Mouse (Mus musculus): ENCODE measurements around the gene Cars2. TPM values are rescaled to one million over a fixed set of nuclear protein-coding genes. Genes with fewer than 3 reads are reported as not detected.

Gene Cars2
- polyA plus RNA-seq, 1 experiment from 2014 or later, result 35.5 TPM

- Histone ChIP-seq H3K9ac (replicated peaks; ENCODE audit: low read depth, low read length) (peak within 1 kb of the TSS; percentile 25; the same call in 1 of the 2 replicates), H3K36me3 (ENCODE audit: control insufficient read depth, insufficient read depth, low read length) (no peaks in the 10 kb centered on the region), H3K4me3 (ENCODE audit: low read depth, low read length) (peak within 1 kb of the TSS; percentile 61), H3K27me3 (ENCODE audit: control insufficient read depth, insufficient read depth, low read length) (peaks cover 5% of the 10 kb centered on the region; the same call in 1 of the 2 replicates), H3K27ac (ENCODE audit: low read length) (no peak within 1 kb of the TSS), H3K4me1 (ENCODE audit: control insufficient read depth, insufficient read depth, low read length) (peaks cover 17% of the 10 kb centered on the region), H3K9me3 (ENCODE audit: control insufficient read depth, low read depth, low read length) (no peaks in the 10 kb centered on the region), H3K4me2 (replicated peaks; ENCODE audit: low read depth, low read length) (peak within 1 kb of the TSS; percentile 100)
- ATAC-seq (ENCODE audit: insufficient number of reproducible peaks, insufficient read depth, low FRiP score, low read depth), result peak; percentile 72
- under 1% methylated on average over 69 of the region's 69 CpGs for WGBS
These were observed 72.5 kb downstream of the Cars2 start, which contains the start of gene Rab20 for GRCm38 (mm10) chr8:11477811-11478761. Rab20 (minus strand) TSS chr8:11478710.

DNA sequence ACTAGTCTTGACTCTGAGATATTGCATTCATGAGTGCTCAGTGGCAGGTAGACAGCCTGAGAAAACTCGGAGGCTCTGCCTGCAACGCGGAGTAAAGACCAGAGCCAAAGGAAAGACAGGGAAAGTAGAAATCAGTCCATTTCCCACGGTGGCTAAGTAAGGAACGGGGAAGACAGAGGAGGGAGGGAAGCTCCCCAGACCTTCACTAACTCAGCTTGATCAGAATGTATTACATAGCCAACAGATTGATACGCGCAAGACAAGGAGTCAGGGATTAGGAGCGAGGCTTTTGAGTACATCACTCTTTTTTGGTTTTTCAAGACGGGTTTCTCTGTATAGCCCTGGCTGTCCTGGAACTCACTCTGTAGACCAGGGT is 73.4 kb downstream of the Cars2 start:
- Histone ChIP-seq H3K27ac (ENCODE audit: low read length) (no peak overlapping the region; the same call in 1 of the 2 replicates), H3K27me3 (ENCODE audit: control insufficient read depth, insufficient read depth, low read length) (peaks cover 5% of the 10 kb centered on the region; the same call in 1 of the 2 replicates), H3K4me3 (ENCODE audit: low read depth, low read length) (peak overlapping the region; percentile 61), H3K9ac (replicated peaks; ENCODE audit: low read depth, low read length) (no peak overlapping the region), H3K36me3 (ENCODE audit: control insufficient read depth, insufficient read depth, low read length) (no peaks in the 10 kb centered on the region), H3K4me2 (replicated peaks; ENCODE audit: low read depth, low read length) (peak overlapping the region; percentile 100), H3K4me1 (ENCODE audit: control insufficient read depth, insufficient read depth, low read length) (peaks cover 18% of the 10 kb centered on the region), H3K9me3 (ENCODE audit: control insufficient read depth, low read depth, low read length) (no peaks in the 10 kb centered on the region)
- 6% methylated on average over 9 of the region's 9 CpGs for WGBS
- no peak for ATAC-seq (ENCODE audit: insufficient number of reproducible peaks, insufficient read depth, low FRiP score, low read depth)

DNA sequence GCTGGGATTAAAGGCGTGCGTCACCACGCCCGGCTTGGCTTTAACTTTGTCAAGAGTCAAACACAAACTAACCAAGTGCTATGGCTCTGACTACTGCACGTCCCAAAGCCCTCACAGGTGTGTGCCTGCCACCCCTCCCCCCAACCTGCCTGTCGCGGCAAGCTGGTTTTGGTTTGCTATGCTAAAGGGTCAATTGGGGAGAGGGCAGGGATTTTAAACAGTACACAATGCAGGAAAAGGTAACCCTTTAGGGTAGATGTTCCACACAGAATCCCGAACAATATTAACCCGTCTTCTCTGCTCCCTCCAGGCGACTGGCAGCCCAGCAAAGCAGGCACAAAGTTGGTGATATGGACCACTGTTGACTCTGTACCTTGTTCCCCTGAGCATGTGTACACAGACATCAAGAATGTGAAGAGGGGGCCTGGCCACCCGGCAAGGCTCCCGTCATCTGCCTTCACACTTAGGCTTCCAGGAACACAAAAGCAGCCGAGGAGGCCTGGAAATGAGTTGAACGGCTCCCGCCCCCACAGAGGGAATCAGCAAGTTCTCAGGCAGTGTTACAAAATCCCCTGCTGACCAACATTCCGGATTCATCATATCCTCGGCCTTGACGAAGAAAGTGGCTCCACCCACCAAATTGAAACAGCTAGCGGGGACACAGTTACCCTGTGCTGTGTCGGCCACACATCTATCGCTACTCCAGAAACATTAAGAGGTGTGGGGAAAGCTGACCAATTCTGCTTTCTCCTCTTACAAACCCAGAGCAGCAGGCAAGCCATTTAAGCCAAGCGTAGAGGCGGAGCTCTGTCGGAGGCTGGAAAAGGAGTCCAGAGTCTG is 74.0 kb downstream of the Cars2 start:
- H3K9ac ChIP-seq (replicated peaks; ENCODE audit: low read depth, low read length), result no peak overlapping the region
- H3K27ac ChIP-seq (ENCODE audit: low read length), result peak overlapping the region; percentile 21; the same call in 1 of the 2 replicates
- H3K27me3 ChIP-seq (ENCODE audit: control insufficient read depth, insufficient read depth, low read length), result peaks cover 5% of the 10 kb centered on the region; the same call in 1 of the 2 replicates
- no peaks in the 10 kb centered on the region for H3K36me3 ChIP-seq (ENCODE audit: control insufficient read depth, insufficient read depth, low read length)
- H3K4me2 ChIP-seq (replicated peaks; ENCODE audit: low read depth, low read length), result peak overlapping the region; percentile 100
- no peaks in the 10 kb centered on the region for H3K9me3 ChIP-seq (ENCODE audit: control insufficient read depth, low read depth, low read length)
- H3K4me3 ChIP-seq (ENCODE audit: low read depth, low read length), result peak overlapping the region; percentile 61
- 0 out of 2 replicates have a peak, but pooled peaks have one; percentile 16 for ATAC-seq (ENCODE audit: insufficient number of reproducible peaks, insufficient read depth, low FRiP score, low read depth)
- peaks cover 18% of the 10 kb centered on the region for H3K4me1 ChIP-seq (ENCODE audit: control insufficient read depth, insufficient read depth, low read length)
- WGBS, result 8% methylated on average over 24 of the region's 24 CpGs

DNA sequence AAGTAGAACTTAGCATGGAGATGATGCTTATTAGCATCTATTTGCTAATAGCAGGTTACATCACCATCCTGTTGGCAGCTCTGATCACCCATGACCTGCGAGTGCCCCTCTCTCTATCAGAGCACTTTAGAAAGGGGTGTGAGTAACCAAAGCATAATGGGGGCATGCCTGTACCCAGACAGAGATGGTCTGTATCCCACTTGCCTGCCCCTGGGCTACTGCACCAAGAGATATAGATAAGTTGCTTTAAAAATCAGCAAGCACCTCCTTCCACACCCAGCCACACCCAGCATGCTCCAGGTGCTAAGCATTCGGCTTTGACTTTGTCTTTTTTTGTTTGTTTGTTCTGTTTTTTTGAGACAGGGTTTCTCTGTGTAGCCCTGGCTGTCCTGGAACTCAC is 74.7 kb downstream of the Cars2 start:
- ATAC-seq (ENCODE audit: insufficient number of reproducible peaks, insufficient read depth, low FRiP score, low read depth), result no peak
- Histone ChIP-seq H3K4me3 (ENCODE audit: low read depth, low read length) (no peak overlapping the region), H3K4me2 (replicated peaks; ENCODE audit: low read depth, low read length) (no peak overlapping the region), H3K27me3 (ENCODE audit: control insufficient read depth, insufficient read depth, low read length) (peaks cover 5% of the 10 kb centered on the region; the same call in 1 of the 2 replicates), H3K9me3 (ENCODE audit: control insufficient read depth, low read depth, low read length) (no peaks in the 10 kb centered on the region), H3K9ac (replicated peaks; ENCODE audit: low read depth, low read length) (no peak overlapping the region), H3K36me3 (ENCODE audit: control insufficient read depth, insufficient read depth, low read length) (no peaks in the 10 kb centered on the region), H3K4me1 (ENCODE audit: control insufficient read depth, insufficient read depth, low read length) (peaks cover 18% of the 10 kb centered on the region), H3K27ac (ENCODE audit: low read length) (no peak overlapping the region)
- 15% methylated on average over 2 of the region's 2 CpGs for WGBS

DNA sequence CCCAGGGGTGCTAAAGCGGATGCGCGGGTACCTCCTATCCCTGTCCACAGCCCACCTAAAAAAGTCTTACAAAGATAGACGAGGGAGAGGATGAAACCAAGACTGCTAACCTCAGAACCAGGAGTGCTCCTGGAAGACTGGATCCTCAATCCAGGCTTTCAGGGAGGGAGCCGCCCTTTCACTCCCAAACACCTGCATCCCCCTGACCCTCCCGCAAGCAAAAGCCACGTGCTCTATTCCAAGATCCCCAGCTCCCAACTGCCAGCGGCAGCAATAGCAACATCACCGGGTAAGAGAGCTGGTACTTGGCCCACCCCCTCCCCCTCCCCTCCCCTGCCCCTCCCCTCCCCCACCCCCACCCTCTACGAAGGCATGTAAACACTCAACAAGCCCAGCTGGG is 75.2 kb downstream of the Cars2 start:
- H3K4me3 ChIP-seq (ENCODE audit: low read depth, low read length), result no peak overlapping the region
- WGBS, result 13% methylated on average over 9 of the region's 10 CpGs
- H3K4me1 ChIP-seq (ENCODE audit: control insufficient read depth, insufficient read depth, low read length), result peaks cover 18% of the 10 kb centered on the region
- no peak for ATAC-seq (ENCODE audit: insufficient number of reproducible peaks, insufficient read depth, low FRiP score, low read depth)
- no peaks in the 10 kb centered on the region for H3K9me3 ChIP-seq (ENCODE audit: control insufficient read depth, low read depth, low read length)
- no peak overlapping the region for H3K27ac ChIP-seq (ENCODE audit: low read length)
- no peak overlapping the region for H3K9ac ChIP-seq (replicated peaks; ENCODE audit: low read depth, low read length)
- peaks cover 5% of the 10 kb centered on the region; the same call in 1 of the 2 replicates for H3K27me3 ChIP-seq (ENCODE audit: control insufficient read depth, insufficient read depth, low read length)
- H3K36me3 ChIP-seq (ENCODE audit: control insufficient read depth, insufficient read depth, low read length), result no peaks in the 10 kb centered on the region
- H3K4me2 ChIP-seq (replicated peaks; ENCODE audit: low read depth, low read length), result no peak overlapping the region

GRCm38 (mm10) chr8:11473072-11473471 is 77.5 kb downstream of the Cars2 start:
- Histone ChIP-seq H3K4me1 (ENCODE audit: control insufficient read depth, insufficient read depth, low read length) (peaks cover 18% of the 10 kb centered on the region), H3K4me3 (ENCODE audit: low read depth, low read length) (no peak overlapping the region), H3K9me3 (ENCODE audit: control insufficient read depth, low read depth, low read length) (no peaks in the 10 kb centered on the region), H3K36me3 (ENCODE audit: control insufficient read depth, insufficient read depth, low read length) (no peaks in the 10 kb centered on the region), H3K27ac (ENCODE audit: low read length) (no peak overlapping the region), H3K4me2 (replicated peaks; ENCODE audit: low read depth, low read length) (no peak overlapping the region), H3K27me3 (ENCODE audit: control insufficient read depth, insufficient read depth, low read length) (peaks cover 5% of the 10 kb centered on the region; the same call in 1 of the 2 replicates), H3K9ac (replicated peaks; ENCODE audit: low read depth, low read length) (no peak overlapping the region)
- ATAC-seq (ENCODE audit: insufficient number of reproducible peaks, insufficient read depth, low FRiP score, low read depth), result no peak
- 30% methylated on average over 4 of the region's 4 CpGs for WGBS

DNA sequence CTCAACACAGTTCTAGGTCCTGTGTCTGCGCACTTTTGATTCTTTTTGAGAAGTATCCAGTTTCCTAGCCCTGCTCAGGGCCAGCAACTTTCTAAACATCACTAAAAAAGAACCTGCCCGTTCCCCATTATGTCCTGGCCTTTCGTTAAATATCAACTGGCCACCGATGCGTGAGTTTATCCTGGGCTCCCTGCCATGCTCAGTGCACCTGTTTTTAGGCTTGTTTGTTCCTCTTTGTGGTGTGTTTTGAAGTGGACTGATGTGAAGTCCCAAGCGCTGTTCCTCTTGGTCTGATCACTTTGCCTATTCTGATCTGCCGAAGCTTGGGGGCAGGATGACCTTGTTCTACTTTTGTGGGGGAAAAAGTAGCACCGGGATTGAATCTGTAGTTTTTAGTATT is 79.3 kb downstream of the Cars2 start:
- 0 out of 2 replicates have a peak, but pooled peaks cover 1% of the 10 kb centered on the region for H3K27me3 ChIP-seq (ENCODE audit: control insufficient read depth, insufficient read depth, low read length)
- H3K36me3 ChIP-seq (ENCODE audit: control insufficient read depth, insufficient read depth, low read length), result no peaks in the 10 kb centered on the region
- 48% methylated on average over 8 of the region's 8 CpGs for WGBS
- H3K9ac ChIP-seq (replicated peaks; ENCODE audit: low read depth, low read length), result no peak overlapping the region
- H3K4me2 ChIP-seq (replicated peaks; ENCODE audit: low read depth, low read length), result no peak overlapping the region
- no peaks in the 10 kb centered on the region for H3K9me3 ChIP-seq (ENCODE audit: control insufficient read depth, low read depth, low read length)
- H3K27ac ChIP-seq (ENCODE audit: low read length), result no peak overlapping the region
- peaks cover 9% of the 10 kb centered on the region for H3K4me1 ChIP-seq (ENCODE audit: control insufficient read depth, insufficient read depth, low read length)
- ATAC-seq (ENCODE audit: insufficient number of reproducible peaks, insufficient read depth, low FRiP score, low read depth), result no peak
- H3K4me3 ChIP-seq (ENCODE audit: low read depth, low read length), result no peak overlapping the region

- Histone ChIP-seq H3K27me3 (ENCODE audit: control insufficient read depth, insufficient read depth, low read length) (no peaks in the 10 kb centered on the region), H3K9ac (replicated peaks; ENCODE audit: low read depth, low read length) (no peak overlapping the region), H3K27ac (ENCODE audit: low read length) (no peak overlapping the region), H3K4me3 (ENCODE audit: low read depth, low read length) (no peak overlapping the region), H3K36me3 (ENCODE audit: control insufficient read depth, insufficient read depth, low read length) (no peaks in the 10 kb centered on the region), H3K4me2 (replicated peaks; ENCODE audit: low read depth, low read length) (no peak overlapping the region), H3K4me1 (ENCODE audit: control insufficient read depth, insufficient read depth, low read length) (0 out of 2 replicates have a peak, but pooled peaks cover 5% of the 10 kb centered on the region), H3K9me3 (ENCODE audit: control insufficient read depth, low read depth, low read length) (no peaks in the 10 kb centered on the region)
- 65% methylated on average over 7 of the region's 7 CpGs for WGBS
- ATAC-seq (ENCODE audit: insufficient number of reproducible peaks, insufficient read depth, low FRiP score, low read depth), result no peak
These were observed 79.9 kb downstream of the Cars2 start for GRCm38 (mm10) chr8:11470694-11471093.

Measured in stomach, embryonic 14.5 days (tissue).